Mouse (Mus musculus) heart, postnatal 0 days (tissue): ENCODE results near the gene Acox3.

Experiments used
- CTCF ChIP-seq: IDR thresholded peaks from 2 replicates; pipeline ENCODE4 v1.5.1; 2016; ENCODE audit warnings: antibody characterized with exemption, control low read depth, low read depth
- EP300 ChIP-seq: IDR thresholded peaks from 2 replicates; pipeline ENCODE4 v1.6.1; 2016; ENCODE audit warnings: antibody characterized with exemption, low read depth

GRCm38 (mm10) chr5:35632841-35633240, 50.0 kb downstream of the Acox3 start:
- no peak for TF ChIP-seq CTCF
- TF ChIP-seq EP300: no peak
